Mouse (Mus musculus) right cerebral cortex, postnatal 25 days (tissue): ENCODE results near the gene Dlgap4.

Experiments used
- DNase-seq: peaks from one replicate; pipeline ENCODE4 v3.0.0; 2022

Dlgap4 gene

GRCm38 (mm10) chr2:156620874-156621273 is 7.4 kb downstream of the Dlgap4 start:
- DNase-seq = no peak

GRCm38 (mm10) chr2:156621449-156621848 is 7.9 kb downstream of the Dlgap4 start:
- no peak for DNase-seq

GRCm38 (mm10) chr2:156622192-156622591 is 8.7 kb downstream of the Dlgap4 start:
- no peak for DNase-seq

GRCm38 (mm10) chr2:156623246-156623645 is 9.7 kb downstream of the Dlgap4 start:
- no peak for DNase-seq

- no peak for DNase-seq
These were observed 11.8 kb downstream of the Dlgap4 start for GRCm38 (mm10) chr2:156625307-156625706.

- DNase-seq = no peak
These were observed 12.6 kb downstream of the Dlgap4 start for GRCm38 (mm10) chr2:156626119-156626518.

GRCm38 (mm10) chr2:156626544-156626943 is 13.0 kb downstream of the Dlgap4 start:
- DNase-seq = no peak

GRCm38 (mm10) chr2:156627917-156628316 is 14.4 kb downstream of the Dlgap4 start:
- no peak for DNase-seq

GRCm38 (mm10) chr2:156630288-156630687 is 16.8 kb downstream of the Dlgap4 start:
- no peak for DNase-seq

- no peak for DNase-seq
These were observed 19.2 kb downstream of the Dlgap4 start for GRCm38 (mm10) chr2:156632721-156633120.

GRCm38 (mm10) chr2:156635091-156635490 is 21.6 kb downstream of the Dlgap4 start:
- DNase-seq = no peak

- DNase-seq = no peak
These were observed 27.6 kb downstream of the Dlgap4 start for GRCm38 (mm10) chr2:156641141-156641540.

GRCm38 (mm10) chr2:156642931-156643330 is 29.4 kb downstream of the Dlgap4 start:
- no peak for DNase-seq

GRCm38 (mm10) chr2:156643406-156643805 is 29.9 kb downstream of the Dlgap4 start:
- no peak for DNase-seq

GRCm38 (mm10) chr2:156645145-156645544 is 31.6 kb downstream of the Dlgap4 start:
- no peak for DNase-seq

- no peak for DNase-seq
These were observed 33.4 kb downstream of the Dlgap4 start for GRCm38 (mm10) chr2:156646877-156647276.

GRCm38 (mm10) chr2:156648042-156648441 is 34.5 kb downstream of the Dlgap4 start:
- peak; percentile 61 for DNase-seq

- no peak for DNase-seq
These were observed 35.9 kb downstream of the Dlgap4 start for GRCm38 (mm10) chr2:156649450-156649849.

GRCm38 (mm10) chr2:156651019-156651418 is 37.5 kb downstream of the Dlgap4 start:
- no peak for DNase-seq

GRCm38 (mm10) chr2:156652841-156653240 is 39.3 kb downstream of the Dlgap4 start:
- no peak for DNase-seq

GRCm38 (mm10) chr2:156654148-156654547 is 40.6 kb downstream of the Dlgap4 start:
- peak; percentile 70 for DNase-seq

GRCm38 (mm10) chr2:156655626-156656025 is 42.1 kb downstream of the Dlgap4 start:
- no peak for DNase-seq

GRCm38 (mm10) chr2:156657522-156657921 is 44.0 kb downstream of the Dlgap4 start:
- DNase-seq = no peak

GRCm38 (mm10) chr2:156658221-156658620 is 44.7 kb downstream of the Dlgap4 start:
- DNase-seq = no peak

- no peak for DNase-seq
These were observed 45.2 kb downstream of the Dlgap4 start for GRCm38 (mm10) chr2:156658751-156659150.

GRCm38 (mm10) chr2:156659981-156660380 is 46.5 kb downstream of the Dlgap4 start:
- no peak for DNase-seq
